Mouse (Mus musculus): ENCODE data around the gene 3110009E18Rik.

The 3110009E18Rik gene

GRCm38 (mm10) chr1:120146994-120147393, 26.0 kb downstream of the 3110009E18Rik start:
- no peak for DNase-seq

- peak in 1 of 2 experiments; percentile 40 for DNase-seq
Measured at GRCm38 (mm10) chr1:120154232-120154631, 33.2 kb downstream of the 3110009E18Rik start.

GRCm38 (mm10) chr1:120155325-120155724, 34.3 kb downstream of the 3110009E18Rik start:
- DNase-seq: peak in 1 of 2 experiments; percentile 15

GRCm38 (mm10) chr1:120158474-120159127, 37.6 kb downstream of the 3110009E18Rik start:
- DNase-seq: no peak

GRCm38 (mm10) chr1:120161502-120161901, 40.5 kb downstream of the 3110009E18Rik start:
- DNase-seq: no peak

- DNase-seq: no peak
Measured at GRCm38 (mm10) chr1:120162616-120163015, 41.6 kb downstream of the 3110009E18Rik start.

- no peak for DNase-seq
Measured at GRCm38 (mm10) chr1:120168016-120168415, 47.0 kb downstream of the 3110009E18Rik start.

- DNase-seq: no peak
Measured at GRCm38 (mm10) chr1:120168674-120169073, 47.7 kb downstream of the 3110009E18Rik start.

- no peak for DNase-seq
Measured at GRCm38 (mm10) chr1:120170307-120170706, 49.3 kb downstream of the 3110009E18Rik start.

GRCm38 (mm10) chr1:120171819-120172521, 51.0 kb downstream of the 3110009E18Rik start:
- DNase-seq: peak in 1 of 2 experiments; percentile 26

- no peak for DNase-seq
Measured at GRCm38 (mm10) chr1:120174991-120175390, 54.0 kb downstream of the 3110009E18Rik start.

GRCm38 (mm10) chr1:120176313-120176712, 55.3 kb downstream of the 3110009E18Rik start:
- DNase-seq: peak; percentile 18 to 20

GRCm38 (mm10) chr1:120177141-120177540, 56.2 kb downstream of the 3110009E18Rik start:
- DNase-seq: no peak

GRCm38 (mm10) chr1:120186204-120186603, 65.2 kb downstream of the 3110009E18Rik start:
- no peak for DNase-seq

- no peak for DNase-seq
Measured at GRCm38 (mm10) chr1:120186655-120187054, 65.7 kb downstream of the 3110009E18Rik start.

GRCm38 (mm10) chr1:120187059-120187458, 66.1 kb downstream of the 3110009E18Rik start:
- peak in 1 of 2 experiments; percentile 23 for DNase-seq

- no peak for DNase-seq
Measured at GRCm38 (mm10) chr1:120189206-120189605, 68.2 kb downstream of the 3110009E18Rik start.

- DNase-seq: no peak
Measured at GRCm38 (mm10) chr1:120190300-120190699, 69.3 kb downstream of the 3110009E18Rik start.

- no peak for DNase-seq
Measured at GRCm38 (mm10) chr1:120190946-120191345, 70.0 kb downstream of the 3110009E18Rik start.

GRCm38 (mm10) chr1:120192321-120192720, 71.3 kb downstream of the 3110009E18Rik start:
- no peak for DNase-seq

GRCm38 (mm10) chr1:120193586-120193985, 72.6 kb downstream of the 3110009E18Rik start:
- DNase-seq: no peak

GRCm38 (mm10) chr1:120195947-120196346, 75.0 kb downstream of the 3110009E18Rik start:
- no peak for DNase-seq

GRCm38 (mm10) chr1:120196724-120197123, 75.7 kb downstream of the 3110009E18Rik start:
- no peak for DNase-seq

GRCm38 (mm10) chr1:120197189-120197588, 76.2 kb downstream of the 3110009E18Rik start:
- peak; percentile 38 to 75 for DNase-seq
